ENCODE assay signal across 7 mouse cellular contexts in the genomic region with DNA sequence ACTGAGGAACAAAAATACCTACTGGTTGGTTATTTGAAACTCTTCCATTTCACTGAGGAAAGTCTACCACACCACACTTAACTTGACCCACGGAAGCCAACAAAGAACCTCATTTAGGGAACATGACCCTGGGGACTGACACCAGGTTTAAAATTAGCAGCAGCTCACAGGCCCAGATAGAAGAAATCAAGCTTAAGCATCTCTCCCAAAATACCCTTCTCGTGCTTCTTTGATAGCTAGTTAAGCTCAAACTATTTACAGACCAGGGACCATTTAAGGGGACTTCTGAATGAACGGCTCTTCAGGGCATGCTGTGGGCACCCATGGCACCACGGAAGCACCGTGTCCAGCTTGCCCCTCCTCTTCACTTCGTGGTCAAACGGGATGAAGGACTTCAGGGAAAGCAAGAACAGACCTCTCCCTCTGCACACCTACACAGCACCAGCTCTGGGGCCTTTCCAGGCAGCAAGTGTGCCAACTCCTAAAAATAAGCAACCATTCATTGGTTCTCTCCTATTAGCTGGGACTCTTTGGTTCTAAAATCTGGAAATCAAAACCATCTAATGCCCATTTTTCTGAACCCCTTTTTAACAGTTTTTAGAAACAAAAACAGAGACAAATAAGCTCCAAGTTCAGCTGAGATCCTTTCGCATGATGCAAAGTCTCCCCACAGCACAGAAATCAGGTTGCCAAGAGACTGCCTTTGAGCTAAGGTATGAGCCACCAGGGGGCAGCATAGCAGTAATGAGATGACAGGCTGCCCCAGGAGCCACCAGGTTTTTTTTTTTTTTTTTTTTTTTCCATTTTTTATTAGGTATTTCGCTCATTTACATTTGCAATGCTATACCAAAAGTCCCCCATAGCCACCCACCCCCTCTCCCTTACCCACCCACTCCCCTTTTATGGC.
DNase-seq lines count a peak whose midpoint lies in the region; ATAC-seq and TF ChIP-seq lines count a peak whose summit lies in the region.

No protein-coding gene starts in this region.

- DNase-seq in MEL-GATA-1-ER (ENCODE audit: extremely low read depth, low read depth), result peak; percentile 58
- peak; percentile 74 to 80 for DNase-seq in layer of hippocampus, postnatal 10 days (ENCODE audit: low spot score in 2 of 2)
- DNase-seq in spleen, postnatal 10 days (ENCODE audit: low spot score in 2 of 2), result peak; percentile 73 to 93

- TF ChIP-seq CTCF in bone marrow macrophage, adult 2 months (IDR thresholded peaks at IDR 0.05; ENCODE audit: low read depth, low read length), result peak; percentile 43; the same call in 1 of the 2 replicates

- WGBS in heart, embryonic 12.5 days, result 43% methylated on average over 9 of the region's 9 CpGs

- TF ChIP-seq POLR2A in bone marrow macrophage, adult 2 months (IDR thresholded peaks at IDR 0.05; ENCODE audit: borderline replicate concordance, low read depth, low read length), result no peak

- H3K9me3 ChIP-seq in heart, embryonic 12.5 days (replicated peaks), result no peaks in the 10 kb centered on the region

- no peaks in the 10 kb centered on the region for H3K27me3 ChIP-seq in heart, embryonic 12.5 days (replicated peaks)

- peak overlapping the region; percentile 36 for H3K4me2 ChIP-seq in heart, embryonic 12.5 days

- ATAC-seq in erythroblast, adult 5-6 weeks (replicated peaks; ENCODE audit: low FRiP score, poor library complexity, severe bottlenecking), result peak; percentile 82
- no peak for ATAC-seq in heart, embryonic 12.5 days (ENCODE audit: insufficient number of reproducible peaks, low FRiP score)
- 0 out of 2 replicates have a peak, but pooled peaks have one; percentile 35 for ATAC-seq in megakaryocyte, adult 5-6 weeks (ENCODE audit: poor library complexity, severe bottlenecking)

- H3K27ac ChIP-seq in bone marrow macrophage, adult 2 months (ENCODE audit: insufficient read depth, low read depth, low read length), result no peak overlapping the region
- peak overlapping the region; percentile 76 for H3K27ac ChIP-seq in heart, embryonic 12.5 days (ENCODE audit: poor library complexity, severe bottlenecking)

- H3K9ac ChIP-seq in heart, embryonic 12.5 days, result no peak overlapping the region

- H3K36me3 ChIP-seq in heart, embryonic 12.5 days, result no peaks in the 10 kb centered on the region; the same call in 1 of the 2 replicates

- no peak overlapping the region for H3K4me3 ChIP-seq in bone marrow macrophage, adult 2 months (ENCODE audit: insufficient read depth, low read length)
- no peak overlapping the region for H3K4me3 ChIP-seq in heart, embryonic 12.5 days

- H3K4me1 ChIP-seq in bone marrow macrophage, adult 2 months (ENCODE audit: control insufficient read depth, insufficient read depth, low read length), result peaks cover 38% of the 10 kb centered on the region
- H3K4me1 ChIP-seq in heart, embryonic 12.5 days (replicated peaks), result peaks cover 33% of the 10 kb centered on the region
